Mouse (Mus musculus) right cerebral cortex, postnatal 10 days (tissue): ENCODE results near the gene Gm8265.
"Not testable (repeated sequence)": the region's sequence is repeated elsewhere in the genome, so short reads cannot be mapped to it uniquely, and the experiment has no call there.

ENCODE experiments used
- DNase-seq, 2 experiments: peaks; one replicate each; pipeline ENCODE4 v3.0.0; 2021; ENCODE audit warnings: low spot score in 2 of 2

The Gm8265 gene

DNA sequence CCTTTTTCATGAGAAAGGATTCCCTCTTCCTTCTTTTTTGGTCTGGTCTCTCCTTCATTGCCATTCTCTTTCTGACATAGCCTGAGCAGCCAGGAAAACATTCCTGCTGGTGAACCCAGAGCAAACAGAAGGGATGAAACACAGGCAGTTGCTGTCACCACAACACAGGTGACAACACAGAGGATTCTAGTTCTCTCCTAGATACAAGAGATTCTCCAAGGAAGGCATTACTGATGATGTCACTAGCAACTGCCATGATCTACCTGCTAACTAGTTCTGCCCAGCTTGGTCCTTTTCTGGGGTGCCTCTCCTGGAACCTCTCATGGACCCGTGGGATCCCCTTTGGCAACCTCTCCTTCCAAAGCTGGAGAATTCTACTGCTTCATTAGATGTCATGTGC is at the start of gene Gm8265:
TSS of gene Gm8265 (minus strand) at position 101 of the 400 bp plus-strand sequence.
- DNase-seq, result not testable (repeated sequence)
